Mouse (Mus musculus): ENCODE data around the gene C730034F03Rik.
"Not testable (repeated sequence)": the region's sequence is repeated elsewhere in the genome, so short reads cannot be mapped to it uniquely, and the experiment has no call there.

C730034F03Rik gene

DNA sequence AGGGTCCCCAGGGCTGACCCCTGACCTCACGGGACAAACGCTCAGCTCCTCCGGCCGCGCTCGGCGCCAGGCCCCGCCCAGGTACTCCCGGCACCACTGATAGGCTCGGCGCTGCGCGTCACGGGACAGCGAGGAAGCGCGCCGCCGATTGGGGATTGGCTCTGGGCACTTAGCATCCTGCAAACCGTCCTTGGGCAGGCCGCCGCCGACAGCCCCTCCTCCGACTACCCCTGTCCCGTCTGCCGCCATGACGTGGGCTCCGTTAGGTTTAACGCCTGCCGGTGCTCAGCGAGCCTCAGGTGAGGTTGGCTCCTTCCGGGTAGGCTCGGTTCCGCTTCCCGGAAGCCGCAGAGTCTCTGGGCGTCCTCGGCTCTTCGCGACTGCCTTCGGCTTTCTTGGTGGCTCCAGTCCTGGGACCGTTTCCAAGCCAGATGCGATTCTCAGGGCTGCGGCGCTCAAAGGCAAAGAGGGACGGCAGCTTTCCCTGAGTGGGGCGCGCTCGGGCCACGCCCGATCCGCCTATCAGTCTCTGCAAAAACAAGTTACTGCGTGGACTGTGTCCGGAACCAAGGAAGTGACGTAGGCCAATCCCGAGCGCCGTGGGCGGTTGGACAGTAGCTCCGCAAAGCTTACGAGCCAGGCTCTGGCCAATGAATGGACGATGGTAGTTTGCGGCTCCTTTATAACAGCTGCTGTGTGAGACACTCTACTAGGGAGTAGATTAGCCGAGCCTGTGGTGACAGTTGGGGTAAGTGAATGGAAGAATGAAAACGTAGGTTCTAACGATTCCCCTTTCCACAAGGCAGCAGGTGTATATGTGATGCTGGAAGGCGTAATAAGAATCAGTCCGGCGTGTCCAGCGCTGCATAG lies at the start of gene C730034F03Rik, which contains the start of the genes Gm44502 and Chkb:
Gene C730034F03Rik (plus strand): TSS at position 238 of the 870 bp plus-strand sequence.
Gene Gm44502 (minus strand): TSS at position 345 of the 870 bp plus-strand sequence.
Gene Chkb (minus strand): TSS at position 557 of the 870 bp plus-strand sequence.
- peak; percentile 62 for DNase-seq (ENCODE audit: extremely low read depth, low read depth, low spot score)

DNA sequence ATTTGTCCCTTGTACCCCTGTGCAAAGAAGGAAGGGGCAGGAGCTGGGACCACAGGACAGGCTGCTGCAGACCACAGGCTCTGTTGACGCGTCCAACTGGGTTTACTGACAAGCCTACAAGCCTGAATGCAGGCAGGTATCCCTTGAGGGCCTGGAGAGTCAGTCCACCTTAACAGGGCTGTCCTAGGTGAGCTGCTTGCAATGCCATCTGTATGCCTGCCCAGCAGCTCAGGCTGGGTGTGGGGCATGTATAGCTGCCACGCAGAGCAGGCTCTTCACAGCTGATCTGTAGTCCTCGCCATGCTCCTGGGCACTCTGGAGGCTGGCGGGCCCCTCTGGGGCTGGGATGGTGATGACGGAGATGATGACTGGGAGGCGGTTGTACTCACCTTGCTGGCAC lies 44.8 kb upstream of the C730034F03Rik start, which contains the start of gene Klhdc7b:
Gene Klhdc7b (plus strand): TSS at position 301 of the 400 bp plus-strand sequence.
- DNase-seq (ENCODE audit: extremely low read depth, low read depth, low spot score): no peak

DNA sequence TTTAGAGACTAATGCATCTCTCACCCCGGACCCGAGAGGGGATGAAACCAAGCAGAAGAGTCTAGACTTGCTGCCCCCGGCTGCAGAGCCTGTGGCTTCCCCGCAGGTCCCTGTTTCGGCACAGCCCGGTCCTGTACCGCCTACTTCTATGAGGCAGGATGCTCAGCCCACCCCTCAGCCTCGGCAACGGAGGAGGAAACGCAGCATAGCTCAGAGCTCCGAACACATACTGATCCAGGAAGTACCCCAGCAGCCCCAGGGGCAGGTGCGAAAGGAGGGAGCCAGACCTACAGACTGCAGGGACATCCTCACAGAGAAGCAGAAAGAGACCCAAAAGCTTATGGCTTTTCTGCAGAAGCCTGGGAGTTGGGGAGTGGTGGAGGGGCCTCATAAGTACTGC lies 42.3 kb upstream of the C730034F03Rik start:
- no peak for DNase-seq (ENCODE audit: extremely low read depth, low read depth, low spot score)

DNA sequence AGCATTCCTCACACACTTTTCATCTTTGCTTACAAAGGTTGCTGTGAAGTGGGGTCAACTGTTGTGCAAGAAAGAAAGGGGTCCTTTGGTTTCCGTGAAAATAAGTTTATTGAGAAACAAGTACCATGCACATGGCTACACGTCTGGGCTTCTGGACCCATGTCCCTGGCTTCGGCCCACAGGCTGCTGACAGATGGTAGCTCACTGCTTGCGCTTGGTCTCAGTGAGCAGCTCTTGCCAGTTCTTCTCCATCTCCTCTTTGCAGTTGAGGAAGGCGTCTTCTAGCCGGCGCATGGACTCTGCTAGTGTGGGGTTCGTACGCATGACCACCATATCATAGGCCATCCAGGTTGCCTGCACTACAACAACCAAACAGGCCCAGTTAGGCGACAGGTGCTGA lies 39.3 kb upstream of the C730034F03Rik start:
- DNase-seq (ENCODE audit: extremely low read depth, low read depth, low spot score): no peak

DNA sequence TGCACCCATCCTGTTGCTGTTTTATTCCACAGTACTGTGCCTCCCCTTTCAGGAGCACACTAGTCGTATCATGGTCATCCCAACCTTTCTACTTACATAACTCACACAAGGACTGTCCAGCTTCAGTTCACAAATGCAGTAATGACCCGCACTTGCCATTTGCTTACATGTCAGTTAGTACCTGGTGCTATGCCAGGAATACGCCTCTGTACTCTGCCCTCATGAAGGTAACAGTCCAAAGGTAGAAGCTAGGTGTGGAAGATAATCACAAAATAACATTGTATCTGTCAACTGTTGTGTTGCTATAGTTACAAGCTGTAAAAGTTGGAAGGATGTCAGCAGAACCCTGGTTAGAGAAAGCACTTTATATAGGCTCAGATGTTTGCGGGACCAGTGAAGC lies 32.5 kb upstream of the C730034F03Rik start:
- DNase-seq (ENCODE audit: extremely low read depth, low read depth, low spot score): no peak

DNA sequence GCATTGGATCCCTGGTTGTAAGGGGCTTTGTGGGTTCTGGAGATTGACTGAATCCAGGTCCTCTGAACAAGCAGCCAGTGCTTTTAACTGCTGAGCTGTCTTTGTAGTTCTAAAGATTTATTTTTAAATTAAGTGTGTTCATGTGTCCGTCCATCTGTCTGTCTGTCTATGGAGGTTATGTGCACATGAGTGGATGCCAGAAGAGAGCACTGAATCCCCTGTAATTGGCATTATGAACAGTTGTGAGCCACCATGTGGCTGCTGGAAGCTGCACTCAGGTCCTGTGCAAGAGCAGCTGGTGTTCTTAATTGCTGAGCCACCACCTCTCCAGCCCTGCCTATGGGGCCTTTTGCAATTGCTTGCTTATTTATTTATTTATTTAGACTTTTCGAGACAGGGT lies 31.2 kb upstream of the C730034F03Rik start:
- no peak for DNase-seq (ENCODE audit: extremely low read depth, low read depth, low spot score)

DNA sequence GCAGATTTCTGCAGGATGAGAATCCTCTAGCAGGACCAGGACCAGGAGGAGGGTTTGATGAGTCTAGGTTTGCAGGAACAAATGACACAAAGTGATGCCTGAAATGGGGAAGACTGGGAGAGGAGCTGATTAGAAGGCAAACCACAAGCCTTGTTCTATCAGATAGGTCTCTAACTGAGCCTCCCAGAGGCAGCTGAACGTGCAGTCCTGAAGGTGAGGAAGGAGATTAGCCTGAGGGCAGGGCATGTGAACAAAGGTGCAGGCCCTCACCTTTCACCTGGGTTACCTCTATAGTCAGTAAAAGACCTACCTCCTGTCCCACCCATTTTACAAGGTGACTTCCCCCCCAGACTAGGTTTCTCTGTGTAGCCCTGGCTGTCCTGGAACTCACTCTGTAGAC lies 29.7 kb upstream of the C730034F03Rik start:
- DNase-seq (ENCODE audit: extremely low read depth, low read depth, low spot score): no peak

DNA sequence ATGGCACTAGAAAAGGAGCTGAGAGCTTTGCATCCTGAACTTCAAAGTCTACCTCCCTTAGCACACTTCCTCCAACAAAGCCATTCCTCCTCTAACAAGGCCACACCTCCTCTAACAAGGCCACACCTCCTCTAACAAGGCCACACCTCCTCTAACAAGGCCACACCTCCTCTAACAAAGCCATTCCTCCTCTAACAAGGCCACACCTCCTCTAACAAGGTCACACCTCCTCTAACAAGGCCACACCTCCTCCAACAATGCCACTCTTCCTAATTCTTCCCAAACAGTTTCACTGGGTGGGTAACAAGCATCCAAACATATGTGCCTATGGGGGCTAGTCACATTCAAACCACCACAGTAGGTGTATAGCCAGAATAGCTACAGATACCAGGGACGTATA lies 26.9 kb upstream of the C730034F03Rik start:
- no peak for DNase-seq (ENCODE audit: extremely low read depth, low read depth, low spot score)

DNA sequence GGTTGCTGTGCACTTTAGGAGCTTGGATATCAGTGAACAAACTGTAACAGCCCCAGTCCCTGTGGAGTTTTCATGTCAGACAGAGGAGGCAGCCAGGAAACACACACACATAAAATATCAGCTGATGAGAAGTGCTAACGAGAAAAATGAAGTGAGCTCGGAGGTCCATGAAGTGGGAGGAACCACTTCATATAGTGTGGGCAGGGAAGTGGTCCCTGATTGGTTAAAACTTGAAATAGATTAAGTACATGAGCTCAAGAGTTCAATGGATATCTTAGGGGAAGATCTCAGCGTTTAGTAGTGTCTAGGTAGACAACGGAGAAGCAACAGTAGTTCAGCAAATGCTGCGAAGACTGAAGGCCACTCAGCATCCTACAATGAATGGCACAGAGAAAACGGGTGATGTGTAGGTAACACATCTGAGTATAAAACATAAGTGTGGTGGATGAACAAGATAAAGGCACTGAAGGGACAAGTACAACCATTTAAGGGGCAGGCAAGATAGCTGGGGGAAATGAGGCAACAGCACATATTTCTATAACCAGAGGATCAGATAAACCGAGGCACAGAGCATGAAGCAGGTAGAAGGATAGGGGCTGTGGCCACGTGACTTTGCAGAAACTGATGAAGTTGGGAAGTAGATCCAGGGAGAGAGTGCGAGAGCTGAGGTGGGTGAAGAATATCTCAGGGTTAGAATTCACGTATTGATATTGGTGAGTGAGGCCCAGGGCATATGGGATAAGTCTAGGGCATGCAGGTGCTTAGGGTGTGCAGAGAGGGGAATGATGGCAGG lies 24.4 kb upstream of the C730034F03Rik start:
- DNase-seq (ENCODE audit: extremely low read depth, low read depth, low spot score): no peak

DNA sequence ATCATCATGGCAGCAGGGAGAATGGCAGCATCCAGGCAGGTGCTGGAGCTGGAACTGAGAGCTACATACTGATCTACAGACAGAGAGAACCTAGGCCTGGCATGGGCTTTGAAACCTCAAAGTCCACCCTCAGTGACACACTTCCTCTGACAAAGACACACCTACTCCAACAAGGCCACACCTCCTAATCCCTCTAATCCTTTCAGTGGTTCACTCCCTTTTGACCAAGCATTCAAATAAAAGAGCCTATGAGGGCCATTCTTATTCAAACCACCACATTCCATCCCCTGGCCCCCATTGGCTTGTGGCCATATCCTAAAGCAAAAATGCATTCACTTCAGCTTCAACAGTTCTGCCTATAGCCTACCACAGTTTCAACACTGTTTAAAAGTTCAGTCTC lies 22.7 kb upstream of the C730034F03Rik start:
- DNase-seq (ENCODE audit: extremely low read depth, low read depth, low spot score): no peak

DNA sequence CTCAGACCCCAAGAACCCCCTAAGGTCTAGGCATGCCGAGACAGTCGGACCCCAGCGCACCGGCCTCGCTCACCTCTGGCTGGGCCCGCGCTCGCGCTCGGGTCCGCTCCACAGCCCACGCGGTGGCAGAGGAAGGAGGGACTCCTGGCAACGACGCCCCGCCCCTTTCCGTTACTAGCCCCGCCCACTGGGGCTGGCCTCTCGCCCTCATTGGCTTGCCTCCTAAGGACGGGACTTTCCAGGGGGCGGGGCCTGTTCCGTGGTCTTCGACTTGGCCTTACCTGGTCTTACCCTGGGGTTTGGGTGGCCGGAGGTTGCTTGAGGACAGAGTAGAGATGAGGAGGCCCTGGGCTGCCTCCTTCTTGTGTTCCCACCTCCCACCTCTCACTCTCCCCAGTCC lies 19.3 kb upstream of the C730034F03Rik start, which contains the start of gene Syce3:
Gene Syce3 (minus strand): TSS at position 386 of the 400 bp plus-strand sequence.
- DNase-seq (ENCODE audit: extremely low read depth, low read depth, low spot score): no peak

DNA sequence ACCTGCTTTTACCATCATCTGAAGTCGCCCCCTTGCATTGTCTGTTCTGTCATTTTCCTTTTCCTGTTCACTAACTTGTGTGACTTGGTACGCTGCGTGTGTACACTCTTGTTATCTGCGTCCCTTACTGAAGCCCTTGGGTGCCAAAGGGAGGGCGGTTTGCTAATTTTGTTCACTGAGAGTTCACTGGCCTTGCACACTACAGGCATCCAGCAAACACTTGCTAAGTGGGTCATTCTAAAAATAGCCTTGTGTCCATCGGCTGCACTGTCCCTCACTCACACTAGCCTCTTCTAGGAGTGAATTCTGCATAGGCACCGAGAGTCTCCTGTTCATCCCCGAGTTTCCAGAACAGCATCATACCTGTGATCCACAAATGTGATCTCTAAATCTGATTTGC lies 14.1 kb upstream of the C730034F03Rik start:
- no peak for DNase-seq (ENCODE audit: extremely low read depth, low read depth, low spot score)

DNA sequence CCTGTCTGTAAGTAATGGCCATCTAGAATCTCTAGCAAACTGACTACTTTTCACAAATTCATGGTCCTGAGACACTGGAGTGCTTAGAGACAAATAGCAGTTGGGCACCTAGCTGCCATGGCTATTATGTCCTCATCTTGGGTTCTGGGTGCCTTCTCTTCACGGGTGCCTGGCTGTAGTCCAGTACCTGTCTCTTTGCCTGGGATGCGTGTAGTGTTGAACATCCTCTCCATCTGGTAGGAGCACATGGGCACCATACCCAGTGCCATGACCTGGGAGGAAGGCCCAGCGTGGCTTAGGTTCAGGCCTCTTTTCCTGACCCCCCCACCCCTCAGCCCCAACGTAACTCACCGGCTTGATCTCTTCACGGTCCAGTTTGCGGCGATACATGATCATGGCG lies 7.5 kb upstream of the C730034F03Rik start:
- no peak for DNase-seq (ENCODE audit: extremely low read depth, low read depth, low spot score)

DNA sequence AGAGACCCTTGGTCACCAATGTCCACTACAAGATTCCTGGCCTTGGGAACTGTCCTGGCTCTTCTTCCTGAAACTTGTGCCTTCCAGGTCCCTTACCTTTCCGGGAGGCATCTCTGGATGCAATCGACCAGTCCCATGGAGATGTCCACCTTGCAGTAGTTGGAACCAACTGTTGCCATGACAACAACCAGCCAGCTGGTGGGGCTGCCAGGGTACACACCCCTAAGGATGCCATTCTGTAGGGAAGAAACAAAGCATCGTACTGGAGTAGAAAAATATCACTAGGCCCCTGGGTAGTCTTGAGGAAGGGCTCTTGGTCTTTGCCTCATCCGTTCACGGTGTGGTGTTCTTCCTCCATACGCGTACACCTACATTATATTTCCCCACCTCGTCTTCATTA lies 4.8 kb upstream of the C730034F03Rik start:
- no peak for DNase-seq (ENCODE audit: extremely low read depth, low read depth, low spot score)

DNA sequence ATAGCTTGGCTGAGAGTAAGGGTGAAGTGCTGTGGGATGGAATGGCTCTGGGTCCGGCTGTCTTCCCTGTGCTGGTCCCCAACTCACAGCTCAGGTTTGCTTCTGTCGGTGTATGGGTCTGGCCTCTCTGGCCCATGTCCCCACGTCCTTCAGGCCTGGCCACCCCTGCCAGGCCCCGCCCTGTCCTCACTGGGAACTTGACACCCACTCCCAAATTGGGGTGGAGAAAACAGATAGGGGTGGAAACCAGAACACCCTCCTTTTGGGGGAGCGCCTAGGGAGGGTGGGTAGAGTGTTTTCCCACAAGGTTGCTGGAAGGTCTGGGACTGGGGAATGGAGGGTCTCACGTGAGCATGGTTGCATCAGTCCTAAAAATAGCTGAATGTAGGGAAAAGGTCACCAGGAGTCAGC lies 3.7 kb upstream of the C730034F03Rik start, which contains the start of gene Cpt1b:
Gene Cpt1b (minus strand): TSS at position 153 of the 411 bp plus-strand sequence.
- DNase-seq (ENCODE audit: extremely low read depth, low read depth, low spot score): no peak

DNA sequence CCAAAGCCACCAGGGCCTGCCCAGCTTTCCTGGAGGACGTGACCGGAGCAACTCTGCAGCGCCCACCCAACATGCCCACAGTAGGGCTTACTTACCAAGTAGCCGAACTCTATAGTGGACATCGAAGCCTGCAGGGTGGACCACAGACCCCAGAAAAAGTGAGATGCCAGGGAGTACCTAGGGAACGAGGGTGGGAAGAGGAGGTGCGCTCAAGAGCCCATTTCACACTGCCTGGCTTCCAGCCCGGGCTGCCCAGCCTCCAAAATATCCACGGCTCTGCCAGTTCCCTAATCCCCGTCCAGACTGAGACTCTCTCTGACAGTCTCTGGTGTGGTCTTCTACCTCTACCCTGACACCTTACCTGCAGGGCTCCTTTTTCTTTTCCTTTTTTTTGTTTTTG lies 2.7 kb upstream of the C730034F03Rik start:
- no peak for DNase-seq (ENCODE audit: extremely low read depth, low read depth, low spot score)

DNA sequence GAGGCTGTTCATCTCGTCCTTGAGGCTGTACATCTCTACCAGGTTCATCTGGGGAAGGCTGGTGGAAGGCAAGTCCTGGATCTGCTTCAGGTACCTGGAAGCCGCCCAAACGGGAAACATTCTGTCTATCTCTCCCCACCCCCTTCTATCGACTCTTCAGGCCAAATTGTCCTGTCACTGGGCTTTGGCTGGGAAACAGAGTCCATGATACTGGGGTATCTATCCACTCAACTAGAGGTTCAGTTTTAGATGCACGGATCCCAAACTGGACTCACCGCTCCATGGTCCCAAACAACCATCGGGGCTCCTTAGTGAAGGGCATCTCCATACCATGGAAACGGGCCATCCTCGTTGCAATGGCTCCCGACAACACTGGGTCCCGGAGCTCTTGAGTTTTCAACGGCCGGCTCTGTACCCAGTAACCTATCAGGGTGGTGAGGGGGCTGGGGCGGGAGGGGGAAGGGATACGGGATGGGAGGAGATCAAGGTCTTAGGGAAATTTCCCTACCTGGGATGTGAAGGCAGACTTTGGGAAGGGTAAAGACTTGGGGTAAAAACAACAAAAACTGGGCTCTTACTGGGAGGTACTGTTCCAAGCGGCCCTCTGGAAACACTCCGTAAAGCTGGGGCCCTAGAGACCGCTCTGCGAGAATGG lies 1.1 kb upstream of the C730034F03Rik start:
- DNase-seq (ENCODE audit: extremely low read depth, low read depth, low spot score): no peak

DNA sequence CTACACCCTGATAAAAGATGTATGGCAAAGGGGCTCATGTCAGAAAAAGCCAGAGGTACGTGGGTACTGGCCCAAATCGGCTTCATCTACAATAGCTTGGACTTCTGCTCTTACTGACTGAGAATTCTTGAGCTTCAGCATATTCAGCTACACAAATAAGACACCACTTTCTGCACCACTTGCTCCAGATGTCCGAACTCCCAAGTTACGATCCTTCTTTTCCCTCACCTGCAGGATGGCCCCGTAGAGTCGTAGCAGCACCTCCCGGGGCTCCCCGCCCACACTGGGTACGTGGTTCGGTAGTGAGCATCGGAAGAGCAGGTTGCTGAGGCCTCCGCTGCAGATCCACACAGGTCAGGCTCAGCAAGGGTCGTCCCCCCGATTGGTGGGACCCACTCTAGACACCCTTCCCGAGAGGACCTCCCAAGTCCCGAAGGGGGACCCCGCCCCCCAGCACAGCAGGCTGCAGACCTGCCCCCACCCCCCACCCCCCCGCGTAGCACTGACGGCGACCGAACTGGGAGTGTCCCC lies 503 bp upstream of the C730034F03Rik start:
- DNase-seq (ENCODE audit: extremely low read depth, low read depth, low spot score): no peak

DNA sequence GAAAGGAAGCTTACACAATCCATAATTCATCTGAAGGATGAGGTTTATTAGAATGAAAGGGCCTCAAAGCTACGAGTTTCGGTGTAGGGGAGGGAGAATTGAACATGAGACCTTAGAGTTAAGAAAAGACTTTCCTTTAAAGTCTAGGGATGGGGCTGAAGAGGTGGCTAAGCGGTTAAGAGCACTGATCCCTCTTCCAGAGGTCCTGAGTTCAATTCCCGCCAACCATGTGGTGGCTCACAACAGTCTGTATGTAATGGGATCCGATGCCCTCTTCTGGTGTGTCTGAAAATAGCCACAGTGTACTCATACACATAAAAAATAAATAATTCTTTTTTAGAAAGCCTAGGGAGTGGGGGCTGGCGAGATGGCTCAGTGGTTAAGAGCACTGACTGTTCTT lies 952 bp downstream of the C730034F03Rik start:
- no peak for DNase-seq (ENCODE audit: extremely low read depth, low read depth, low spot score)

DNA sequence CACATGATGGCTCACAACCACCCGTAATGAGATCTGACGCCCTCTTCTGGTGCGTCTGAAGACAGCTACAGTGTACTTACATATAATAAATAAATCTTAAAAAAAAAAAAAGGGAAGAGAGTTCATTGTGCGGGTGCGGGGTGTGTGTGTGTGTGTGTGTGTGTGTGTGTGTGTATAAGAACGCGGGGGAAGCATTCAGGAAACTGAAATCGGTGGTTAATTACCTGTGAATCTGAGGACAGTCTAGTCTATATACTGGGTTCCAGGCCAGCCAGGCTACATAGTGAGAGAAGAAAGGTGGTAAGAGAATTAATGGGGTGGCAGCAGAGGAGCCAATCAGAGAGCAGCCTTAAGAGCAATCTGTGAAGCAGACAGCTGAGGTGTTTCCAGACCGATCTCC lies 1.4 kb downstream of the C730034F03Rik start:
- not testable (repeated sequence) for DNase-seq (ENCODE audit: extremely low read depth, low read depth, low spot score)

DNA sequence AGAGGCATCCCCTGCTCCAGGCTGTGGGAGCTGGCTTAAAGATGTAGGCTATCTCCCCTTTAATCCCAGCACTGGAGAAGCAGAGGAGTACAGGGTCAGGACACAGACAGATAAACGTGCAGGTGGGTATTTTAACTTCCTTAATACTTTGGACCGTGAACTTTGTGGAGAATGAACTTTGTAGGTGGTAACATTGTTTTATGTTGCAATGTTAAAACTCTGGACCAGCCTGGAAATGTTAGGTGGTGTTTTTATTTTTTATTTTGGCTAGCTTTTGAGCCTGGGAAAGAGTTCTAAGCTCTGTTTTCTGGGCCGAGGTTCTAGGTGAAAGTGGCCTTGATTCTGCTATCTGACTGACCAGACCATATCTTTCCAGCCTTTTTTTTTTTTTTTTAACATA lies 1.9 kb downstream of the C730034F03Rik start:
- DNase-seq (ENCODE audit: extremely low read depth, low read depth, low spot score): no peak

Measured in fat pad, adult 2 months (tissue).